Mouse (Mus musculus) kidney, postnatal 4 days (tissue): ENCODE measurements around the gene 1700012B07Rik.

Experiments
- DNase-seq, 2 experiments: peaks; one replicate each; pipeline ENCODE4 v3.0.0; 2021; ENCODE audit warnings: mixed read lengths in 2 of 2

Gene 1700012B07Rik

GRCm38 (mm10) chr11:109751636-109752603 lies 75.9 kb downstream of the 1700012B07Rik start:
- peak in 1 of 2 experiments; percentile 12 for DNase-seq

- DNase-seq, result no peak
Observed at GRCm38 (mm10) chr11:109745210-109745609, 82.6 kb downstream of the 1700012B07Rik start.

GRCm38 (mm10) chr11:109737967-109738366 lies 89.9 kb downstream of the 1700012B07Rik start:
- no peak for DNase-seq
